Mouse (Mus musculus) monocyte, adult 2 months (primary cell): Measurements from ENCODE around the gene Lcorl.

ENCODE experiments used
- DNase-seq, 2 experiments: peaks; one replicate each; pipeline ENCODE4 v3.0.0; 2022; ENCODE audit warnings: low spot score in 2 of 2, low read depth in 1 of 2

Lcorl gene

DNA sequence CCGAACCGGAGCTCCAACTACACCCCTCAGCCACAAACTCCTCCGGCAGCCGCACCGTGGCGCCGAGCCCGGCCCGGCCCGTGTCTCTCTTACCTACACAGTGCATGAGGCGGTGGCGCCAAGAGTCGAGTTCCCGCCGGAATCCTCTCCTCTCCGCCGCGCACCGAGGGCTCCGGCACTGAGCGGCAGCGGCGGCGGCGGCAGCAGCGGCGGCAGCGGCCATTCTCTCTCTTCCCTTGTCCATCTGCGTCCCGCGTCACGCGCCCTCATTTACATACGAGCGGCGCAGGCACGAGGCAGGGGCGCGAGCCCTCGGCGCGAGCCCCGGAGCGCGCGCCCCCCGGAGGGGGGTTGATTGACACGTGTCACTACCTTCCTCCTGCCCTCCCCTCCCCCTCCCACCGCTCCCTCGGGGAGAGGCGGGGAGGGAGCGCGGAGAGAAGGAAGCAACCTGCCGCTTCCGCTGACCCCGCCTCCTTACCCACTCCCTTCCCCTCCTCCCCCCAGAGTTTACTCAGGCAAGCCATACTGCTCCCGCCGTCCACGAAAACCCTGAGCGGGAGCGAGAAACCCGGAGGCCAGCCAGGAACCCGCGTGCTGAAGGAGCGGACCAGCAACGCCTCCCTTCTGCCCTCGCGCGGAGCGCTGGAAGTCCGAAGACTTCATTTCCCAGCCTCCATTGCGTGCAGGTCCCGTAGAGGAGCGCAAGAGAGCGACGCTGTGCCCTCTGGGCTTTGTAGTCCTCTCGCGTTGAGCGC lies at the start of gene Lcorl:
Gene Lcorl (minus strand): TSS at position 362 of the 758 bp plus-strand sequence.
- peak; percentile 82 to 90 for DNase-seq

DNA sequence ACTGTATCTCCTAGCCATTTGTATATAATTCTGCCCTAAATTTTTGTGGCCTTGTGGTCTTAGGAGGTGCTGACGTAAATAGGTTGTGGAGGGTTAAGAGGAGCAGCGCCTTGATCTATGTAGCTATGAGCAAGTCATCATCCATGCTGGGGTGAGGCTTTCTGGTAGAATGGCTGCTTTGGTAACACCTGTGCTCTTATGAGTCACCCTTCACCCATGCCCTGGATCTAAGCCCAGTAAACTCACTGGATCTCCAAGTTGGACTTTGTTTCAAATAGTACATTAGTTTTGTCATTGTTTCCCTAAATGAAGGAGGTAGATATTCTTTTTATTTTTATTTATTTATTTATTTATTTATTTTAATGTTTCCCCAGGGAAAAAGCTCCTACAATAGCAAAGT lies 47.3 kb upstream of the Lcorl start:
- no peak for DNase-seq

DNA sequence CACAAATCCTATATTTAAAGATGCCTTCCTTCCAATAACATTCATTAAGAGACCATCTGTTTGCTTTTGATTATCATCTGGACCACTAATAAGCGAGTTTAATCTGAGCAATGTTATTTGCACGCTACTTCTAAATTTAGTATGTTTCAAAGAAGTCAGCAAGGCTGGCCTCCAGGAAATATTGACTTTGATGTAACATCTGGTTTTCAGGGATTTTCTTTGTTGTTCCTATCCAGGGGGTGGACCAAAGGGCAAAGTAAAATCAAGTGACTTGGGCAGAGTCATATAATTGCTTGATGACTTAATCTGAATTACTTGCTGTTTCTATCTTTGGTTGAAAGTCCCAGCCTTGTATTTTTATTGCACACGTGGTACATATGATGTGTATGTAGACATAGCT lies 45.8 kb upstream of the Lcorl start:
- no peak for DNase-seq

DNA sequence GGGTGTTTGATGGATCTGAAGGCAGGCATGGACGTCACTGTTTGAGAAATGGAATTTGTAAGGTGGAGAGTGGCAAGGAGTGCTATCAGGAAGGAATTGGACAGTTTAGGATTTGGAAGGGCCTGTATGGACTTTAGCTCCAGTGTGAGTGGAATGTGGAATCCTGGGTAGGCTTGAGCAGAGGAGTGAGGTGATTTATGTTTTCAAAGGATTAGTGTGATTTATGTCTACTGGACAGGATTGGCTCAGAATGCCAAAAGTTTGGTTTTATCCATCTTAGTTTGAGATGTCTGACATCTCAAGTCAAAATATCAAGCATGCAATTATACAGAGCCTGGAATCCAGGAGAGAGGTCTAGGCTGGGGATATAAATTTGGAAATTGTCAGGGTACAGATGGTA lies 37.9 kb upstream of the Lcorl start:
- no peak for DNase-seq

DNA sequence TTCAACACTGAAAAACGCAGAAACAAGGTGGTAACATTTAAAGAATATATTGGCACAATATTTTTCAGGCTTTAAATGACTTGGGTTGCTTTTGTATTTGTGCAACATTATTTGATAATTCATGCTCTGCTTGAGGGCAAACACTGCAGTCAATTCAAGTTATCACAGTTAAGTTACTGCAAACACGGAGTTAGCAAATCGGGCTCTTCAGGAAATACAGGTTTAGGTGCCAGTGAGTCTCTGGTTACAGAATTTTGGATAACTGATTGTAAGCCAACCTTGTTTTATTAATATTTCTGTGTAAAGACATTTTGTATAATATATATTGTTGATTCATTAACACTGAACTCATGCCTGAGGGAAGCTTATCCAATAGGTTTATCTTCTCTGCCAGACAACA lies 36.3 kb upstream of the Lcorl start:
- DNase-seq, result no peak

DNA sequence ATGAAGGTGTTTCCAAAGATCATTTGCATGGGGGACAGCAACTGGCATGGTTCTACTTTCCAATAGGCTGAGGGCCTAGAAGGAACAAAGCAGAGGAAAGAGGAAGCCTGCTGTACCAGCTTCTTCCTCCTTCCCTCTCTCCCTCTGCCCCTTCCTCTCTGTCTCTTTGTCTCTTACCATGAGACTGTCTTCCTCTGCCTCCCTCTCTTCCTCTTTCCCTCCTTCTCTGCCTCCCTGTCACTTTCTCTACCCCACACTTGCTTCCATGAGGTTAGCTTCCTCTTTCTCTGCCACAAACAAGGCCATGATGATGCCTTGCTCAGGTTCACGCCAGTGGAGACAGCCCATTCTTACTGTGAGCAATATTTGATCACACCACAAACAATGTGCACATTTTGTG lies 18.9 kb upstream of the Lcorl start:
- DNase-seq, result no peak

DNA sequence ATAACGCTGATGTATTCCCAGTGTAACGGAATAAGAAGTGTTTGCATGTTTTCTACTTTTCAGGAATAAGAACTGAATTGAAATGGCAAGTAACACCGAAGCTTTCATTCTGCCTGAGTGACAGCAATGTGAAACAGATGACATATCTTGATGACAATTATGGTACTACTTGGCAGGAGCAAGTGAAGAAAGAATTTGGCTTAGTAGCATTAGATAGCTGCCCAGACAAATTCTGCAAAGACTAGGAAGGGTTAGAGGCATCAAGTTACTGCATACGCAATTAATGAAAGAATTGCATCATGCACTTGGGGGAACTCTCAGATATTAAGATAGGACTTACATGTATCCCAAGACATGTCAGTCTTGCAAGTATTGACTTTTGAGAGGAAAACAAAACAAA lies 18.1 kb upstream of the Lcorl start:
- DNase-seq, result no peak

DNA sequence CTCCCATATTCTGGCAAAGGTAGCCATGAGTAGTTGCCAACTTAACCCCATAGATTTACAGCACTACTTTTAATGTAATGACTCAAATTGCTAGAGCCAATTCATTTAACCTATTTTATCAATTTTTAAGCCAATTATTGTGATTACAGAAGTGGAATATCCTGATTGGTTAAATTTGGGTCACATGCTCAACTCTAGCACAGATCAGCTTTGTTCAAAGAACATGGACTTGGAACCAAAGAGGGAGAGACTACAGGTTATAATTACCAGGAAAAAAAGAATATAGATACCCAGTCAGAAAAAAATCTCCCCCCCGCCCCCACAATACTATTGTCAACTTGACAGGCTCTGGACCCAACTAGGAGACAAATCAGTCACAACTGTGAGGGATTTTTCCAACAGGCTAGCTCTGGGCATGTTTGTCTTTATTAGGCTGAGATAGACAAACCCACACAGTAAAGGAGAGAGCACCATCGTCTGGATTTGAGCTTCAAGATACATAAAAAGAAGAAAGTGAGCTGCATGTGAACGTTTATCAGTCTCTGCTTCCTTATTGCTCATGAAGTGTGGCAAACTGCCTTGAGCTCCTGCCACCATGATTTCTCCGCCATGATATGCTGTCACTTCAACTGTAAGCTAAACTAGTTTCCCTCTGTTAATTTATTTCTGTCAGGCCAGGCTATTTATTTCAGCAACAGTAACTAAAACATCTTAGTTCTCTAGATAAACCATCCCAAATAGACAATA lies 17.0 kb upstream of the Lcorl start:
- DNase-seq, result no peak

DNA sequence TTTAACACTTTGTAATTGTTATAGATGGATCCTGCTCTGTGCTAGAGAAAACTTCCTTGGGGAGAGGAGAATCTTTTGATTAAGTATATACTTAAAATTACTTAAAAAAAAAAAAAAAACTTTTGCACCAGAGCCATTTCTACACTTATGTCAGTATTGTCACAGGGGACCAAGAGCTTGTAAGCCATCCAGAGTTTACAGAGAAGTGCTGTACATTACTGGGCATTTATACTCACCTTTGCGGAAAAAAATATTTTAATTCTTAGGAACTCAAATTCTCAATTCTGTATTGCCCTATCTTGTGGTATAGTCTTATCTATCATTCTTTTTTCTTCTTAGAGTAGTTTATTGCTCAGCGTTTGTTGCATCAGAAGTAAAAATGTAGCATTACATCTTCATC lies 953 bp upstream of the Lcorl start:
- no peak for DNase-seq

DNA sequence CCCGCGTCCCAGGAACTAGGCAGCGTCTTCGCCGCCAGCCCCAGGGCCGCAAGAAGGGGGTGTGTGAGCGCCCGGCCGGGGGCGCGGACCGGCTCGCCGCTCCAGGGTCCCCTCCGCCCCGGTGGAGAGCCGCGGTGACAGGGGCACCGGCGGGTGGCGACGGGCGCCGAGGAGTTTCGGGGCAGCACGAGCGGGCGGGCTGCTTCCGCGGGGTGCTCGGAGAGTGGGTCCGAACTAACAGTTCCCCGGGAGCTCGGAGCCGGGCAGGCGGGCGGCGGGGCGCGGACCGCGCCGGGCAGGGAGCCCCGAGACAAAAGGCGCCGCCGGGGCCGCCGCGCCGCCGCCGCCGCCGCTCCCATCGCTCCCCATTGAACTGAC lies 550 bp downstream of the Lcorl start:
- DNase-seq, result no peak

DNA sequence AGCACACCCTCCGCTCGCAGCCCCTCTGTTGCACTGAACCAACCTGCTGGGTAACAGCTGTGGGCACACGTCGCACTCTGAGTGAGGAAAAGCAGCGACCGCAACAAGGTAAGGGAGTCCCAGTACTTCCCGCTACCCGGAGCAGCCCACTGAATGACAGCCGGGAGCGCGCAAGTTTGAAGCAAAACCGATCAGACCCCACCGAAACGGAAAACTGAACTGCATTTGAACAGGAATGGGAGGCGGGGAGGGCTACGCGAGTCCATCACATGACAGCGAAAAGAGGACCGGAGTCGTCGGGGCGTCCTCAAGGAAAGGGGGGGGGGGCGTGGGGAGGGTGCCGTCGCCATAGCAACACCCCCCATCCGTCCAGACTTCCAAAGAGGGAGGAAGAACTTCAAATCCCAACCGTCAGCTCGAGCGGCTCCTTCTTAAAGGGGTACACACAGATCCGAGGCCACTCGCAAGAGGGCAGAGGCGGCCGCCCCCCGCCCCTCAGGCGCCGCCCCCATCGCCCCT lies 1.1 kb downstream of the Lcorl start:
- DNase-seq, result peak in 1 of 2 experiments; percentile 12

DNA sequence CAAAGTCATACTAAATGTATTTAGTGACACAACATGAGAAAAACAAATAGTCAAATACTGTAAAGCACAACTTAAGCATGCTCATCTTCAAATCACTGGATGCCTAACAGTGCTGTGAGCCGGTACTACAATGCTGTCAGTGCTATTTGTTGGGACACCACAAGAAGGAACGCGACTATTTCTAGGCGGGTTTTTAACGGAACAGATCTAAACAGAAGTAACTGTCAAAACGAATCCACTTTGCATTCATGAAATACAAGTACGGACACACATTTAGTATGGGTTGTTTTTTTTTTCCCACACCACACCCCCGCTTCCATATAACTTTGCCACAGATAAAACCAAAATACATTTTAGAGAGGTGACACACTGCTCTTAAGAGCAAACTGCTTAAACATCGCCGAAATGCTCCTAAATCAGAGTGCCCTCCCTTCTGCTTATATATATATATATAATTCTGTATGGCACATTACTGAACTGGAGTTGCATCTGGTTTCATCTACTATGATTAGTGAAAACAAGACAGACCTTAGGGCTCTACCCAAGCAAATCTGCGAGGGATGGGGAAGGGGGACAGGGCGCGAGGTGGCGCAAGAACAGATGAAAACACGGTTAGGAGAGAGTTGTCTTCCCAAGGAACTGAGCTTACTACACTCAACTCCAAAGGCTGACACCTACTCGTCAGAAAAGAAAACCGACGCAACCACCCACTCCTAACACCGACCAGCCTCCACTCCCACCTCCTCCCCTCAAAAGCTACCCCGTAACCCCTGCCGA lies 1.7 kb downstream of the Lcorl start:
- no peak for DNase-seq

DNA sequence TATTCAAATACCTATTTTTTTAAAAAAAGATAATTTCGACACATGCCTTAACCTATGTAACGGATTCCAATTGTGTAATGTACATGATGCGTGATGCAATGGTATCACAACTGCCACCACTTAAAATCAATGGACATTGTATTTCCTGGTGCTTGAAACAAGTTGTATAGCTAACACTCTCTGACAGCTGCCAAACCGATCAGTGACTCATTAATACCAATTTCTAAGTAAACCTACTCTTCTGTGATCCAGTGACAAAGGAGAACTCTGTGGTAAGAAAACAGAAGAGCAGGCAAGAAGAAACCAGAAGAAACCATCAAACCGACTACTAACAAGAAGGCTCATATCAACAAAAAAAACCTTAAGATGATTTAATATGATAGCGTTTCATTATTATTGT lies 12.7 kb downstream of the Lcorl start:
- DNase-seq, result no peak

DNA sequence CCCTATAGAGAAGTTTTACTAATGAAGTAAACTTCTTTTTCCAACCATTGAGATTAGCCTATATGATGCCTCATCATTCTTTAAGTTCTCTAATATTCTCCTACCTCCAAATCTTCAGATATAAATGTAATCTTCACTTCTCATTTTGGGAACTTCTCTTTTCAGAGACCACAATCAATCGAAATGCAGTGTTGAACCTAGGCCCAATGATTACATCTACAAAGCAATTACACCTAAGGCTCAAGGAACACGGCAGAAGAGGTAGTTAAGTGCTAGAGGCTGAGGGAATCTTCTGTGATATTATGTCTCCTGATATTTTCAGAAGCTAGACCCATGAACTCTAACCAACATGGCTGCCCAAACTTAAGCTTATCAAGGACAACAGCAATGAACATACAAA lies 22.3 kb downstream of the Lcorl start:
- DNase-seq, result no peak

DNA sequence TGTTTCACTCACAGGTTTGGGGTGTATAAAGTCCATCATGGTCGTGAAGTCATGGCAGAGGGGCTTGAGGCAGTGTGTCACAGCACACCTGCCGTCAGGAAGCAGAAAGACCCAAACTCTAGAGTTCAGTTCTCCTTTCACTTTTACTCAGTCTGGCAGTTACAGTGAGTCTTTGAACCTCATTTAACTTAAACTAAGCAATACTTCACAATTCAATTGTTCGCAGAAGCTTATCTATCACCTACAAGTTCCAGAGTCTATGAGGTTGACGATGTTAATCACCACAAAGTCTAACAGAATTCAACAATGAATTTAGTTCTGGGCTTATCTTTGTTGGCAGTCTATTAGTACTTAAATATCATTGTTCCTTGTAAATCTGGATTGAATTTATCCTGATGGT lies 45.9 kb downstream of the Lcorl start:
- no peak for DNase-seq

DNA sequence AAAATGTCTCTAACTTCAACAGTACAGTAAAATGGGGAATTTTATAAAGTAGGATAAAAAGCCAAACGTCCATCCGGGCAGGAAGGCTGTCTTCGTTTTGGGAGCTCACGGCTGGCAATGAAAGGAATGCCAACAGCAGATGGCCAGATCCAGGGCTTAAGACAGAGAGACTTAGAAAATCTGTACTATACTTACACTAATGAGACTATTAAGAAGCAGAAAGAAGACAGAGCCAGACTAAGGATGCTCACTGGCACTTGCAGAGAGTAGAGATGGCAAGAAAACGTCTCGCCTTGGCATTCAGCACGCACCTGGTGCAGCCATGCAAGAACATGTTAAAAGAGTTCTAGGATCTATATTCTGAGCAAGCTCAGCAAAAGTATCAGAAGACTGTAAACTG lies 65.6 kb downstream of the Lcorl start:
- no peak for DNase-seq

DNA sequence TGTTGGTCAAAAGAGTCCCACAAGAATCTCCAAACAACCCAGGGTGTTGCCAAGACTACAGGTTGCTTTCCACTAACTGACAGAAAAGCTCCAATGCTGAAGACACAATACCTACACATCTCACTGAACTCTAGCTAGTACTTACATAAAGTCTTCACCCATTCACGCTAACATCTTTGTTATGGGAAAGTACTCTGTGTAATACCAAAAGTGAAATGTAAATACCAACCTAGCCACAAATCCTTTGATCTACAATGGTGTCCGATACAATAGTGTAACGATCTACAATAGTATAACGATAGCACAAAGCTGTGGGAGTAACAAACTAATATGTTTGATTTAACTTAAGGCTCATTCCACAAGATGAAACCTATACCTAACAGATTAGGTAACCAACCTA lies 67.2 kb downstream of the Lcorl start:
- no peak for DNase-seq

DNA sequence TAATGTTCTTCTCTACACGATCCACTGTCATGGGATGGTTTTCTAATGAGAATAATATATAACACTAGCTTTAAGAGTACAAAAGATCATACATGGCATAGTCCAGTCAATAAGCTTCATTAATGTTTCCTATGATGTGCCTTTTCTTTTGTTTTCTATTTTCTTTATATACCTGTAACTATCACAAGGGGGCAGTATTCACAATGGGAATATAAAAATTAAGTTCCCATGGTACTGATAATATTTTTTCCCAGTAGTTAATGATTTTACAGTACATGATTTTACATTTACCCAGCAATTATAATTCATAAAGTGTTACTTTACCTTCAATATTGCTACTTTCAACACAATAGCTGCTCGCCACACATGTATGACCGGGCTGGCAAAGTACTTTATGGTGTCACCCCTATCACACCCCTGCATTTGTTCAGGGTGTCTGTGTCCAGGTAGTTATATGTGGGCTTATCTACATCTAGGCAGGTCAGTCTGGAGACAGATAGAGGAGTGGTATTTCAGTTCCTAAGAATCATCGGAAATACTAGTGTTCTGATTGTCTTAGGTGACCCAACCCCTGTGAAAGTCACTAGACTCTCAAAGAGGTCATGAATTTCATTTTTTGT lies 99.8 kb downstream of the Lcorl start:
- no peak for DNase-seq

DNA sequence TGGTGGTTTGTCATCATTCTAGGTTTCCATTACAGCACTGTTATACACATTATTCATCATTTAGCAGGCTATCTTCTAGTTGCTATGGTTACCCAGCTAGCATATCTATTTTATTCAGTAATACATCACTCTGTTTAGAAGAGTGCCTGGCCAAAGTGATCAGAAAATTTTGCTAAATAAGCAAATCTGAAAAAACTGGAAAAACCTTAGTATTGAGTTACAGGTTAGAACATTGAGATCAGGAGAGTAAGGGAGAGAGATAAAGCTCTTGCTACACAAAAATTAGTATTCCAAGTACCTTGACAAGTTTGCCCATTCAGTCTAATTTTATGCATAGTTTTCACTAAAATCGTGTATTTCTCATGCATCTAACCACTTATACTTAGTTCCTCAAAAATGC lies 119.5 kb downstream of the Lcorl start:
- DNase-seq, result no peak

DNA sequence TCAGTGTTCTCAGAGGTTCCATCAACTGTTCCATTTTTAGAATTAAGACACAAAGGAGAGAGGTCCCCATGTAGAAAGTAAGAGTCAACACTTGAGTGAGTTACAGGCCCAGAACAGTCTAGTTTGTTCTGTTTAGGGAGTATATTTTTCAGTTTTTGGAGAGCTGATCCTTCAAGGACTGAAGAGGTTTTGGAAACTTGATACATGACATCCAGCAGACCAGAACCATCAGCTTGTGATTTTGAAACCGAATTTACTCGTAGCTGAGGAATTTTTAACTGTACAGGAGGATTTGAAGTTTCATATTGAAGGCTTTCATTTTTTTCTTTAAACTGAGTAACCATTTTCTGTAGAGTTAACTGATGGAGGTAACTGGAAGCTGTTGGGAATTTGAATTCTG lies 123.7 kb downstream of the Lcorl start:
- no peak for DNase-seq

DNA sequence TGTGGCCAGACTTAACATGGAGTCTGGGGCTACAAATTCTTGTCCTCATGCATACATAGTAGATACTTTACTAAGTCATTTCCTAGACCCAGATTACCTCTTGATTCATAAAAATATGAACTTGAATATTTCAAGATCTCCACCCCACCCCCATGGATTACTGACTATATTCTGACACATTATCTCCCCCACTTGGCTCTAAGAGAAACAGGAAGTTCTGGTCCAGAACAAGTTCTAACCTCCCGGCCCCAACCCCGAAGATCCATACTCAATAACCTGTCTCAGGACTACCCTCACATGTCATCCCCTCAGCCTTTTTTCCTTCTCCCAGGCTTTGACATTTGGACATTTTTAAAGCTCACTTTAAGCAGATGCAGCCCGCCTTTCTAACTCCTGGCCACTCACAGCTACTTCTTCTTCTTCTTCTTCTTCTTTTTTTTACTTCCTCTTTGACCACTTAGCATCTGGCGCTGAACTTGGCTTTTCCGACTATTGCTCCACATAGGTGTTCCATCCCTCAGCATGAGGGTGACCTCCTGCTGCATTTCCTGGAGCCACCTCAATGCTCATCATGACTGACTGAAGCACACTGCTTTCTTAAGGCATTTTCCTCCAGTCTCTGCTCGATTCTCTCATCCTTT lies 138.4 kb downstream of the Lcorl start:
- DNase-seq, result peak in 1 of 2 experiments; percentile 3
